Mouse (Mus musculus) lung, postnatal 36 days (tissue): Measurements from ENCODE around the gene Stoml2.
A peak's percentile ranks its signal among the peaks of the same experiment; 100 is the strongest.

ENCODE experiments used
- DNase-seq: peaks from one replicate; pipeline ENCODE4 v3.0.0; 2022; ENCODE audit warnings: mixed read lengths

Stoml2 gene

DNA sequence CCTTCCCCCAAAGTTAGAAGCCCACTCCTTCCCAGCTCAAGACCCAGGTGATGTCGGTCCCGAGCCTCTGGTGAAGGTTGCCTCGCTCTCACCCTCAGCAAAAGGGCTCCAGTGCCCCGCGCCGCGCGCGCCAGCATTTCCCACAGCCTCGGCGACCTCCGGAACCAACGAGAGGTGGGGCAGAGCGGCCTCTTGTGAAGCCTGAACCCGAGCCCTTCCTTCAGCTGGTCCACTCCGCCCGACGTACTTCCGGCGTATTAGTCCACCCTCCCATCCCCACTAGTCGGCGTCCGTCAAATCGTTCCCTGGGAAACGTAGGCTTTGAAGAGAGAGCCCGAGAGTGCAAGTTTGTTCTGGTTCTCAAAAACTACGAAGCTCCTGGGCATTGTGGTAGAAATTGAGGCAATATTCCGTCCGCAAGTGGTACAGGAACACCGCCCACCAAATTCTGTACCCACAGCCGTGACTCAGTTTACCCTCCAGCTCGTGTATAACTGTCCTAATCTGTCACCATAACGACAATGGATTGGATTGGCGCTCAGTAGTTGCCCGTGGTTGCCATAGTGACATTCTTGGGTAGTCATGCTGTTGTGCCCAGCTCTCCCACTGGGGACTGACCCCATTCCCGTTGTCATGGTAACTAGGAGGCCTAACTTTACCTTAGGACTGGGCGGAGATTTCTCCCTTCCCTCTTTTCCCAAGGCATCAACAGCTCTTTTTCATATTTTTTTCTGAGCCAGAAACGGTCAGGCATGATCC, at the start of gene Stoml2:
TSS of gene Stoml2 (minus strand) at position 474 of the 759 bp plus-strand sequence.
- DNase-seq = peak; percentile 96

DNA sequence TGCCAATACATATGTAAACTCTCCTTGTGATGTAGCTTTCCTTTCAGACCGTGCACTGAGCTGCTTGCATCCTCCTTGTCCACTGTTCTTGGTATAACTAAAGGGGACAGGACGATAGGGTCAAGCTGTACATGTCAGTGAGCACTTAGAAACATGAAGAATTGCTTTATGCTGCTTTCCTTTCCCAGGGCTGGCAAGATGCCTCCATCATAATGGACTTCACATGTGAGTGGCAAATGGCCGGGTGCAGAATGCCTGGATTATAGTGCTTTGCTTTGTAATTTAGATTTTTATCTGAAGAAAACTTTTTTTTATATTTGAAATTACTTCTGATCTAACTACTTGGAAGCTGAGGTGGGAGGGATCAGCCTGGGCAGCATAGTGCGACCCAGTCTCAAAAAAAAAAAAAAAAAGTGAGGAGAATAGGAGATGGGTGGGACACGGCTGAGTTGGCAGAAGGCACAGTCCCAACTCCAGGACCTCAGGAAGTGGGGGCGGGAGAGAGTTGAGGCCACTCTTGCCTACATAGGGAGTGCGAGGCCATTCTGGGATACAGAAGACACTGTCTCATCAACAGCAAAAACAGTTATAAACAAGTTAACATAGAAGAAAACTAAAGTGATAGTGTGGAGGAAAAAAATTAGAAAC, 46.7 kb upstream of the Stoml2 start:
- no peak for DNase-seq

DNA sequence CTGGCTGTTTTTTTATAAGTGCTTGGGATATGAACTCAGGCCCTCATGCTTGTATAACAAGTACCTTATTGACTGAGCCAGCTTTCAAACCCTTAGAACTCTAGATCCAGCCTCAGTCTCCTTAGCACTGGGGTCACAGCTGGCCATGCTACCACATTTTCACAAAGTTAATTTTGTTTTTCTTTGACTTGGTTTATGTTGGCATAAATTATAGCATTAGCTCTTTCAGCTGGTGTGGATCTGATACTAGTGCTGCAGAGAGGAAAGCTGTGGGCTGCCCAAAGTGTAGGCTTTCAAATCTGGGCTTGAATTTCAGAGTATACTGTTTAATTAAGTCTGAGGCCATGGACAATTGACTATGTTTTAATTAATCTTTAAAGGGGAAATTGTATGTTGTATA, 43.4 kb upstream of the Stoml2 start:
- DNase-seq = no peak

DNA sequence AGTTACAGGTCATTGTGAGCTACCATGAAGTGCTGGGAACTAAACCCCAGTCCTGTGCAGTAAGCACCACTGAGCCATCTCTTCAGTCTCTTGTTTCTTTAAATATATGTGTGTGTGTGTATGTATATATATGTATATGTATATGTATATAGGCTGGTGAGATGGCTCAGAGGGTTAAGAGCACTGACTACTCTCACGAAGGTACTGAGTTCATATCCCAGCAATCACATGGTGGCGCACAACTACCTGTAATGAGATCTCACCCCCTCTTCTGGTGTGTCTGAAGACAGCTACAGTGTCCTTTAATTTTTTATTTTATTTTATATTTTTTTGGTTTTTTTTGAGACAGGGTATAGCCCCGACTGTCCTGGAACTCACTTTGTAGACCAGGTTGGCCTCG, 34.0 kb upstream of the Stoml2 start:
- no peak for DNase-seq

DNA sequence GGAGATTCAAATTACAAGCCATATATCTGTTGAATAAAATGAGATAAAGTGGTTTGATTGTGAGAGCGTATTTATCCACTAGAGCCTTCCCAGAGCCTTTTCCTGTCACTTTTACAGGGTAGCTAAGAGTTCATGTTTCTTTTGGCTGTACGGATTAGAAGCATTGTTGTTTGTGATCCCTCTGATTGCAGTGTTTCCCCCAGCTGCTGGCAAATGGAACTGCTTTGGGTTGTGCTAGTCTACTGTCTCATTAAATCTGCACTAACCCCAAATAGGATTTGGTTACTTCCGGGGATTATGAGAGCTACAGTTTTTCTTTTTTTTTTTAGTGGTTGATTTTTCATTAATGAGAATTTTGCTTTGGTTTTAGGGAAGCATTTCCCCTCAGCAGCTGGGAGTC, 28.8 kb upstream of the Stoml2 start:
- DNase-seq = no peak

DNA sequence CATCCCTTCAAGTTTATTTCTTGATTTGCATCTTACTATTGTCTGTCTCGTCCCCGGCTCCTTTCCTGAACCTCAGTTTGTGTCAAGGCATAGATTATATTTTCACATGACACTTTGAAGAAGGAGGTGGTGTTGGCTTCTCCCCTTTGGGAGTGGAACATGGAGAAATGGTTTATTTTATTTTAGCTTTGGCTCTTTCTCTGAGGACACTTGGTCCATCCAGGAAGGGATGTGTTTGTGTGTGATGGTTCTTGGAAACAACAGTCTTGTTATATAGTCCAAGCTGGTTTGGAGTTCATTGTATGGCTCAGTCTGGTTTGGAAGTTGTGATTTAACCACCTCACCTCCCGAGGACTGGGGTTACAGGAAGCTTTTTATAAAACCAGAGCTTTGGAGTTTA, 28.2 kb upstream of the Stoml2 start:
- no peak for DNase-seq

DNA sequence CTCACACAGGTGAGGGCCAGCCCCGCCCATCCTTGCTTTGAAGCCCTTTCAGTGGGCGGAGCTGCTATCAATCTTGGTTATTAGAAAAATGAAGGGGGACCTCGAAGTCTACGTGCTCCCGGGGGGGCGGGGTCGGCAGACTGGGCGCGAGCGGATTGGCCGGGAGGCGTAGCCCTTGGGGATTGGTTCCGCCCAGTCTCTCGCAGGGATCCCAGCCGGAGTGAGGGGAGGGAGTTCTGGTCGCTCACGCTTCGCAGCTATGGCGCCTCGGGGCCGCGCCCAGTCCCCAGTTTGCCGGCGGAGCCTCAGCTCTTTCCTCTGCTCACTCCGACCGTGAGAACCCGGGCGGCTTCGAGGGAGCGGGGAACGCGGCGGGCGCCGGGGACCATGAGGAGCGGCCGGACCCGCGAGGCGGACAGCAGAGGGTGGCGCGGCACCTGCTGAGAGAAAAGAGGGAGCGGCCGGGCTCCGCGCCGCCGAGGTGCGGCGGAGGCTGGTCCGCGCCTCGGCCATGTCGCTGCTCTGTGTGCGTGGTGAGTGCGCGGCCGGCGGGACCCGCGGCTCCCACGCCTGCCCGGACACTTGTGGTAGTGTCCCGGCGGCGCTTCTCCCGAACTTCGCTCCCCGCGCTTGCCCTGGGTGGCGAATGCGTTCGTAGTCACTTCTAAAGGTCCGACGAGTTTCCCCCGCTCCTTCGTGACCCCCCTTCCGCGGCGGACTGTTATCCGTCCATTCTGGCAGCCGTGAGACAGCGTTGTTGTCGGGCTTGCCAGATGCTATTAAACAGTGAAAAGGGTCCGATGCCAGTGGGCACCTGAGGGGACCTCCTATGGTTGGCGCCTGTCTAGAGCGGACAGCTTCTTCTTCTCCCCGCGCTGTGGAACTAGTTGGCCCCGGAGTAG, 27.5 kb upstream of the Stoml2 start, which contains the start of gene Unc13b:
TSS of gene Unc13b (plus strand) at position 201 of the 902 bp plus-strand sequence.
- peak; percentile 96 for DNase-seq

DNA sequence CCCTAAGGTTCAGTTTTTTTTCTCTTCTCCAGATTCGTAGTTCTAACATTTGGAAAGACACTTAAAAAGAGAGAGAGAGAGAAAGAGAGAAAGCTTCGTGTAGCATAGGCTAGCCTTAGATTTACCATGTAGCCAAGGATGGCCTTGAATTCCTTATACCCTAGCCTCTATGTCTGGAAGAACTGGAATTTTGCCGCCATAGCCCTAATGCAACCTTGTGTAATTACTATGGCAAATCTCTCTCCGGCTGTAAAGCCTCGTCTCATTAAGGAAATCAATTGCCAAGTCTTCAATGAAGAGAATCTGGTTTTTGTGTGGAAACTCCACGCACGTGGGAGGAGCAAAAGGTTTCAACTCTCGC, 26.9 kb upstream of the Stoml2 start:
- no peak for DNase-seq

DNA sequence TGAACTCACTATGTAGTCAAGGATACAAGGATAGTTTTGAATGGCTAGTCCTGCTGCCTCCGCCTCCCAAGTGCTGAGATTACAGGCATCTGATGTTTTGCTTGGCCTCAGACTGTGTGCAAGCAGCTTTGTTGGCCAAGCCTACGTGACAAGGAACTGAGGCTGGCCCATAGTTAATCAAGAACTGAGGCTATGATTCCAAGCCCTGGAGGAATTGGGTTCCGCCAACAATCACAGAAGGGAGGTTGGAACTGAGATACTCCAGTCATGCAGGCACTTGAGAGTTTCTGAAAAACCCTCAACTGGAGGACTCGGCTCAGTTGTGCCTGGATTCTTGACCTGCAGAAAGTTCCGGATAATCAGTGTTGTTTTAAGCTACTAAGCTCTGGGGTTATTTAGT, 26.1 kb upstream of the Stoml2 start:
- peak; percentile 43 for DNase-seq

DNA sequence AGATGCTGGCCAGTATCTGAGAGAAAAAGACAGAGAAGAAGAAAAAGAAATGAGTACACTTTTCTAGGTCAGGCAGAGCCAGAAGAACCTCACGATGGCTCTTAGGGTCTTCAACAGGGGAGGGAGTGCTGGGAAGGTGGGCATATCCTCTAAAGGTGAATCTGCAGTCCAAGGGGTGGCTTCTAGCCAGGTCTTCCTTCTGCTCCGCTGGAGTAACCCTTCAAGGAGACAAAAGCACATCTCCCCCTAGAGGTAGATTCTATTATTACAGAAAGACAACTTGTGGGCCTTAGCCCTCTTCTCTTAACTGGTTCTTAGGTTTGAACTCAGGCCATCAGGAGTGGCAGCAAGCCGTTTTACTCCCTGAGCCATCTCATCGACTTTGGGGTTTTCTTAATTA, 21.1 kb upstream of the Stoml2 start:
- DNase-seq = peak; percentile 73

DNA sequence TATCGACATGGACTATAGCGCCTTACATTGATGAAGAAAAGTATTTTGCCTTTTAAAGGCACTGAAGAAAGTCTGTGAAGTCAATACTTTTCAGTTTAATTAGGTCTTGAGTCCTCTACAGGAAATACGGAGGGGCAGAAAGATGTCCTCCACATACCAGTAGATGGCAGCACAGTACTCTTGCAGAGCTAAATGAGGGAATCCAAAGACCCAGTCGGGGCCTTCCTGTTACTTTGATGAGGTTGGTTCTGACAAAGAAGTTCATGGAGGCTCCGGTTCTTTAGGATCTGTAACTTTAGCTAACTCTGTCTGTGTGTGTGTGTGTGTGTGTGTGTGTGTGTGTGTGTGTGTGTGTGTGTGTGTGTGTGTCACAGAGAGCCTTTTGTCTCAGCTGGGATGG, 15.7 kb upstream of the Stoml2 start:
- DNase-seq = peak; percentile 95

DNA sequence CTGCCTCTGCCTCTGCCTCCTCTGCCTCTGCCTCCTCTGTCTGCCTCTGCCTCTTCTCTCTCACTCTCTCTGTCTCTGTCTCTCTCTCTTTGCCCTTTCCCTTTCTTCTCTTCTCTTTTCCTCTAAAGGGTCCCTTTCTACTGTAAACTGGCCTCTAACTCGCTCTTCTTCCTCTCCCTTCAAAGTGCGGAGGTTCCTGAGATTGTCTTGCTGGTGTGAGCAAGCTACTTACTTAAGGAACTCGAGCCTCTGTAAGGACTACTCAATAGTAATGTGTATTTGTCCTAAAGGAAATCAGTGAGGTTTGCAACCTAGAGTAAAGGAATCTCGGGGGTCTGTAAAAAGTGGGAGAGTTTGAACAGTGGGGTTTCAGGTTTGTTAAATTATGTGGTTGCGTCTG, 15.1 kb upstream of the Stoml2 start:
- no peak for DNase-seq

DNA sequence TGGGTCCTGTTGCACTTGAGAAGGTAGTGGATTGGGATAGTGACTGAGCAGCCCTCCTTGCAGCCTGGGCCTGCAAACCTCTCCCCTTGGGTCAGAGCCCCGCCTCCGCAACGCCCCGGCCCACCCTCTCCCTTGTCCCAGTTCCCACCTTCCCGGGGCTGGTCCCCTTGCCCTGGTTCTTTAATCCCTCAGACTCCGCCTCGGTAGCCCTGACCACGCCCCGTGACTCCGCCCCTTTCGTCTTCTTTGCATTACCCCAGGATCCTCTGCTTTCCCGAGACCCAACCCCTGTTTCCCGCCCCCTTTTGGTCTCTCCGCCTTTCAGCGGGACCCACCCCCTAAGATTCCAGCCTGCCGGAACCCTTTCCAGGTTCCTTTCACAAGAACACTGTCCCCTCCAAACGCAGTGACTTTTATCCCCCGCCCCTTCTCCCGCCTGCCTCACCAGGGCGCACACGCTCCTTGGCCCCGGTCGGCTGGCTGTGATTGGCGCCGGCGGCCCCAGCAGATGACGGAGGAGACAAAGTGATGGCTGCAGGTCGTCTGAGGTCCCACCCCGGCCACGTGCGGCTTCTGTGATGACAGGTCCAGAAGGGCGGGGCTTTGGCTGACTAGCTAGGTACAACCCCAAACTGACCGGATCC, 14.3 kb upstream of the Stoml2 start, which contains the start of gene Fam214b:
TSS of gene Fam214b (minus strand) at position 562 of the 644 bp plus-strand sequence.
- peak; percentile 100 for DNase-seq

DNA sequence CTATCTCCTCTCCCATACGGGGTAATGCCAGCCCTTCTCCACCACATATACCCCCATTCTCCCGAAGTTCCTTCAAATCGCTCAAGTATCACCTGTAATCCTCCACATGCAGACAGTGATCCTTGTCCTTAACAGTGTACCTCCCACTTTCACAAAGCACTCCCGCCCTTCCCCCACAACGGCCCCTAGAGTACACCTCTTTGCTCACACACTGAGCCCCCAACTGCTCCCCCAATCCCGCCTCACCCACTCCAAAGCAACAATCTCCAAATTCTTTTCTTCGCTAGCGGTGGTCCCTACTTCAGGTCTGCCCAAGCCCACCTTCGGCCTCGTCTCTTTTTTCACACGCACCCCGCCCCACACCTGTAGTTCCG, 13.8 kb upstream of the Stoml2 start:
- no peak for DNase-seq

DNA sequence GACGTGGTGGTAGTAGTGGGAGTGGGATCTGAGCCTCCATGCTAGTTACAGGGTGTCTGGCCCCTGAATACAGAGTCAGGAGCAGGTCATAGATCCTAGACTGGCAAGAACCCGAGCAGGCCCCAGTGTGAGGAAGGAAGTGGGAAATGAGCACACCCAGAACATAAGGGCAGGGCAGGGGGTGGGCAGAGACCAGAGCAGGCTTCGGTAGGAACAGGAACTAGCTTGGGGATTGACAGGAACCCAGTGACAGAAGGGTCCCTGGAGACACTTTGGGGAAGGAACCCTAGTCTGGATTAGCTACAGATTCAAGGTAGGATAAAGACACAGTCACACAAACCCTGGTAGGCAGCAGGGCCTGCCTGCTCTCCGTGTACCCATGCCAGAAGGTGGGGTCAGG, 13.2 kb upstream of the Stoml2 start:
- peak; percentile 84 for DNase-seq

DNA sequence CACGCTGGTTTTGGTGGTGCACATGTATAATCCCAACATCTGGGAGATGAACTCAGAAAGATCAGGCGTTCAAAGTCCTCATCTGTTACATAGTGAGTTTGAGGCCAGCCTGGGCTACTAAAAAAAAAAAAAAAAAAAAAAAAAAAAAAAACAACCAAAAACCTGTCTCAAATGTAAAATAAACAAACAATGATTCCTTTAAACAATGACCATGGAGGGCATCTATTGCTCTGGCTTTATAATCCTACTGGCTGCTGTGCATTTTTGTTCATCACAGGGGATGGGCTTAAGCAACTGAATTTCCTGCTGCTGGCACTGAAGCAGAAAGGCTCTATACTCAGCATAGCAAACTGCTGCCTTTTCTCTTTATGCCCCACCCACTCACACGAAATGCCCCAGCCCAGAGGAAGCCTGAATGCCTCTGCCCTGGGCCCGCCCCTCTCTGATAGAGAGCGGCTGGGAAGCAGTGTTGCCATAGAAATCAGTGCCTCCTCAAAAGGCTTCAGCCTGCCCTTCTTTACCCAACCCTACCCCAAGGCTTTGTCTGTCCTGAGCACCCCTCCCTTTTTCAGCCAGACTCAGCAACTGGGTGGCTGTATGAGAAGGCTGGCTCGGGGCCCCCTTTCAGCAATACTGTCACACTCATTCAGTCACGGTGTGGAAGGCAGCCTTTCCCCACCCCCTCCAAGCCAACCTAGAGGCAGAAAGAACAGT, 12.3 kb upstream of the Stoml2 start:
- peak; percentile 90 for DNase-seq

DNA sequence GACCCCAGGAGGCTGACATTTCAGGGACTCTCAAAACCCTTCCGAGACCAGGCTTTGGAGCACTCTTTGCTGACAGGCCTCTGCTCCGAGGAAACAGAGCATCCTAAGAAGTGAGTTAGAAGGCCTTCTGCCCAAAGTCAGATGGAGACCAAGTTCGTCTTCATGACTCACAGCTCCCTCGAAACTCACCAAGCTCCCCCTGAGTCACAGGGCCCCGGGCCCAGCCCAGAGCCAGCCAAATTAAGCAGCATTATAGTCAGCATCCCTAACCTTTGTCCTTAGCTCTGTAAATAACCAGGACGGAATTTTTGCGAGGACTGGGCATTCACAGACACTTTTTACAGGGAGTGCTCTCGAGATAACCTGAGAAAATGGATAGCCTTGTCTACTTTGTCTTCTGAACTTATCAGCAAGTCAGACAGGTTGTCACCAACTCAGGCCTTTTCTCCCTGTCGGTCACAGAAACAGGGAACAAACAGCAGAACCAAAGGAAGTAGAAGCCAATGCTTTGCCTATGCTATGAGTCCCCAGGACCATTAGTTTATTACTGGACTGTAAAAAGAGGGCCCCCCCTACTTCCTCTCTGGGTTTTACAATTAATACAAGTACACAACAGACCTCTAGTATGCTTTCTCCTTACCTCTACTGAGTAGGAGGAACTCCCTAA, 9.5 kb upstream of the Stoml2 start:
- no peak for DNase-seq

DNA sequence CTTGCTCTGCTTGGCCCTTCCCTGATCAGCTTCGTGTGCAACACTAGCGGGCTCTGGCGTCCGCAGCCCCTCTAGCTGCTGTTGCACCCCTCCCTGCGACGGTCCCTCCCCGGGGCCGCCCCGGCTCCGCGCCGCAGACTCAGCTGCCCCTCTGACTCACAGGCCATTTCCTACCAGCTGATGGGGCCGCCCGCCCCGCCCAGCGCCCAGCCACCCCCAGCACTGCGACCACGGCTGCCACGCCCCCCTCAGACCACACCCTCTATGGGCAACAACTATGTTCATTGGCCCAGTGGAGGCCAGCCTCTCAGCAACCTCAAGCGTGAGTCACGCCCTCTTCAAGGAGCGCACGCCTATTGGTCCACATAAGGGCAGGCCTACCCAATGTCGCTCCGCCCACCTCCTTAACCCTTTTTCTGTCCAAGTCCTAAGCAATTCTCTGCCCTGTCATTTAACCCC, 8.6 kb upstream of the Stoml2 start:
- peak; percentile 99 for DNase-seq

DNA sequence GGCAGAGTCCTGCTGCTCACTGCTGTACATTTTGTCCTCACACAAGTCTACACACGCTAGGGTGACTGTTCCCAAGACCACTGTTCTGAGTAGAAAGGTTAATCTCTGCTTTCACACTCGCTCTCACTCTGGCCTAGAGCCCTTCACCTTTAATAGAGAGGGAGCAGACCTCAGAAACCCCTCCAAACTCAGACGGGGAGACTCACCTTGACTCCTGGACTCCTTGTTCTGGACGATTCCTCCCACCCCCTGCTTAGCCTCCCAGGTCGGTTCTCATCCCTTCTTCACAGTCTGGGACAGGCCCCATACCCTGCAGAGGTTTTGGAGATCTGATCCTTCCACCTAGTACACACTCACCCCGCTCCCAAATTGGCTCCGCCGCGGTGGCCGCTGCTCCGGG, 8.1 kb upstream of the Stoml2 start:
- DNase-seq = no peak

DNA sequence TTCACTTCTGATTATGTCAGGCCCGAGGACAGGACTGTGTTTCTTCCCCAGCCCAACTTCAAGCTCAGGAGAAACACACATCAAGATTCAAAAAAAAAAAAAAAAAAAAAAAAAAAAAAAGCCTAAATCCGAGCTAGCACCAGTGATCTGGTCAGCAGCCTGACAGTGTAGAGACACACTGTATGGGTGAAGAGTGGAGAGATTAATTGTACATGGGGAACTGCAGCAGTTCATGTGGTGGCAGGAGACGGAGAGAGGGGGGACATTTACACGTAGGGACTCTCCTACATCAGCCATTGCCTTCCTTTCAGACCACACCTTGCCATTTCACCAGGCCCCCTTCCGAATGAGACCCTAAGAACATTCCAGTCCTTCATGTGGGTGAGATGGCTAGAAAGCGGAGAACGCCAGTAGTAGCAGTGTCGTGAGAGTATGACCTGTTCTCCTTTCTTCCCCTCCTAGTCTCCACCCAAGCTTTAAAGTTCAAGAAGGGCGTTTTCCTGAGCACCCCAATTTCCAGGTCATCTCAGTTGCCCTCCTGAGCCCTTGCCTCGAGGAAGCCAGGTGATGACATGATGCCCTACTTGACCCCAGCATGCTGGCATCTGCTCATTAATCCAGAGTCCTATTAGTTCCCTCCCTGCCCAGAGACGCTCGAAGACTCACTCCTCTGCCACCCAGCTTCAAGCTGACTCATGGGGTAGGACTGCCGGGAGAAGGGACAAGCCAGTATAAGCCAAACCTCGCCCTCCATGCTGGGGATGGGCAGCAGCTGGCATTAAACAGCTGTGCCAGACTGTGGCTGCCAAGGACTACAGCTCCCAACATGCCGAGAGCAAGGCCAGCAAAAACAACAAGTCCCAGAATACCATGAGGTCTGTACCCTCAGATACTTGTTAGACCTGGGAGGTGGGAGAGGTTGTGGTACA, 7.3 kb upstream of the Stoml2 start:
- DNase-seq = no peak
